Mouse (Mus musculus) spleen, adult 2 months (tissue): ENCODE results near the gene Dpp6.

Source experiments
- CTCF ChIP-seq: fragments of 200-500 bp; IDR thresholded peaks from 2 replicates; pipeline ENCODE4 v1.5.1; 2011; ENCODE audit warnings: mild to moderate bottlenecking, inconsistent platforms; ENCODE audit not compliant: insufficient read depth, insufficient read length, insufficient replicate concordance; ENCODE audit errors: extremely low read depth
- POLR2A ChIP-seq: fragments of 200-500 bp; IDR thresholded peaks from 2 replicates; pipeline ENCODE4 v1.6.1; 2011; ENCODE audit warnings: low read depth, low read length, inconsistent platforms

- no peak for TF ChIP-seq CTCF
- TF ChIP-seq POLR2A, result no peak
Measured at GRCm38 (mm10) chr5:27194157-27194556, 377.2 kb downstream of the Dpp6 start.
